ENCODE assay signal across 8 mouse cellular contexts in genomic region chr19:52975564-52976185, GRCm38 (mm10).
DNase-seq lines count a peak whose midpoint lies in the region; ATAC-seq lines count a peak whose summit lies in the region.

No protein-coding gene starts in this region.

- no peaks in the 10 kb centered on the region for H3K4me1 ChIP-seq in embryonic facial prominence, embryonic 11.5 days (ENCODE audit: control insufficient read depth, insufficient read depth, low read length)
- H3K4me1 ChIP-seq in heart, embryonic 12.5 days (replicated peaks): peaks cover 7% of the 10 kb centered on the region; the same call in 1 of the 2 replicates
- H3K4me1 ChIP-seq in liver, embryonic 13.5 days (replicated peaks): no peaks in the 10 kb centered on the region
- H3K4me1 ChIP-seq in neural tube, embryonic 14.5 days (ENCODE audit: control insufficient read depth, insufficient read depth, low read length): no peaks in the 10 kb centered on the region

- no peak overlapping the region for H3K4me2 ChIP-seq in embryonic facial prominence, embryonic 11.5 days (ENCODE audit: low read depth, low read length)
- H3K4me2 ChIP-seq in heart, embryonic 12.5 days: no peak overlapping the region
- H3K4me2 ChIP-seq in liver, embryonic 13.5 days: no peak overlapping the region
- no peak overlapping the region for H3K4me2 ChIP-seq in neural tube, embryonic 14.5 days (ENCODE audit: low read depth, low read length)

- H3K27ac ChIP-seq in embryonic facial prominence, embryonic 11.5 days (replicated peaks; ENCODE audit: low read depth, low read length): no peak overlapping the region
- H3K27ac ChIP-seq in heart, embryonic 12.5 days (ENCODE audit: poor library complexity, severe bottlenecking): no peak overlapping the region
- H3K27ac ChIP-seq in liver, embryonic 13.5 days: no peak overlapping the region
- H3K27ac ChIP-seq in neural tube, embryonic 14.5 days (ENCODE audit: low read depth, low read length): no peak overlapping the region

- 49% methylated on average over 15 of the region's 15 CpGs for WGBS in embryonic facial prominence, embryonic 11.5 days
- WGBS in heart, embryonic 12.5 days: 54% methylated on average over 15 of the region's 15 CpGs
- WGBS in liver, embryonic 13.5 days (ENCODE audit: insufficient replicate concordance): 52% methylated on average over 15 of the region's 15 CpGs
- WGBS in neural tube, embryonic 14.5 days: 53% methylated on average over 15 of the region's 15 CpGs

- ATAC-seq in embryonic facial prominence, embryonic 11.5 days (replicated peaks; ENCODE audit: insufficient number of reproducible peaks, low FRiP score, low TSS enrichment, low read depth): peak; percentile 53
- peak; percentile 33; the same call in 1 of the 2 replicates for ATAC-seq in heart, embryonic 12.5 days (ENCODE audit: insufficient number of reproducible peaks, low FRiP score)
- no peak for ATAC-seq in liver, embryonic 13.5 days (ENCODE audit: low read depth)
- ATAC-seq in neural tube, embryonic 14.5 days (ENCODE audit: low read depth): peak; percentile 58; the same call in 1 of the 2 replicates

- no peaks in the 10 kb centered on the region for H3K27me3 ChIP-seq in embryonic facial prominence, embryonic 11.5 days (ENCODE audit: control insufficient read depth, insufficient read depth, low read length)
- H3K27me3 ChIP-seq in heart, embryonic 12.5 days (replicated peaks): no peaks in the 10 kb centered on the region
- no peaks in the 10 kb centered on the region for H3K27me3 ChIP-seq in liver, embryonic 13.5 days
- H3K27me3 ChIP-seq in neural tube, embryonic 14.5 days (ENCODE audit: control insufficient read depth, insufficient read depth, low read length): no peaks in the 10 kb centered on the region

- peak; percentile 56 to 60 for DNase-seq in B cell, adult 2 months
- peak; percentile 74 for DNase-seq in adrenal gland, postnatal 25 days
- peak; percentile 83 for DNase-seq in embryonic facial prominence, embryonic 11.5 days (ENCODE audit: low spot score)
- DNase-seq in kidney, postnatal 36 days: peak; percentile 51 to 88
- DNase-seq in liver, embryonic 13.5 days: peak; percentile 46
- peak; percentile 10 to 64 for DNase-seq in thymus, postnatal 10 days (ENCODE audit: low spot score in 2 of 2)

- no peaks in the 10 kb centered on the region for H3K36me3 ChIP-seq in embryonic facial prominence, embryonic 11.5 days (replicated peaks; ENCODE audit: control insufficient read depth, insufficient read depth, low read depth, low read length)
- peaks cover 13% of the 10 kb centered on the region for H3K36me3 ChIP-seq in heart, embryonic 12.5 days
- H3K36me3 ChIP-seq in liver, embryonic 13.5 days: no peaks in the 10 kb centered on the region
- H3K36me3 ChIP-seq in neural tube, embryonic 14.5 days (ENCODE audit: control insufficient read depth, insufficient read depth, low read length): no peaks in the 10 kb centered on the region

- H3K9me3 ChIP-seq in embryonic facial prominence, embryonic 11.5 days (replicated peaks; ENCODE audit: control insufficient read depth, low read length): no peaks in the 10 kb centered on the region
- H3K9me3 ChIP-seq in heart, embryonic 12.5 days (replicated peaks): peaks cover 4% of the 10 kb centered on the region; the same call in 1 of the 2 replicates
- no peaks in the 10 kb centered on the region for H3K9me3 ChIP-seq in liver, embryonic 13.5 days (replicated peaks)
- no peaks in the 10 kb centered on the region for H3K9me3 ChIP-seq in neural tube, embryonic 14.5 days (ENCODE audit: control insufficient read depth, low read length)

- no peak overlapping the region for H3K4me3 ChIP-seq in embryonic facial prominence, embryonic 11.5 days (ENCODE audit: low read depth, low read length)
- no peak overlapping the region for H3K4me3 ChIP-seq in heart, embryonic 12.5 days
- H3K4me3 ChIP-seq in liver, embryonic 13.5 days (replicated peaks): no peak overlapping the region
- no peak overlapping the region for H3K4me3 ChIP-seq in neural tube, embryonic 14.5 days (ENCODE audit: low read depth, low read length)

- no peak overlapping the region for H3K9ac ChIP-seq in embryonic facial prominence, embryonic 11.5 days (replicated peaks; ENCODE audit: low read length)
- no peak overlapping the region for H3K9ac ChIP-seq in heart, embryonic 12.5 days
- H3K9ac ChIP-seq in liver, embryonic 13.5 days: no peak overlapping the region
- no peak overlapping the region for H3K9ac ChIP-seq in neural tube, embryonic 14.5 days (replicated peaks; ENCODE audit: low read depth, low read length)
